Mouse (Mus musculus) erythroblast, adult 5-6 weeks (primary cell): ENCODE data around the gene Ccdc39. TPM values are rescaled to one million over a fixed set of nuclear protein-coding genes. Genes with fewer than 3 reads are reported as not detected.

Source experiments
- ATAC-seq: replicated peaks from 2 replicates; pipeline ENCODE4 v1.8.0; 2016; ENCODE audit warnings: moderate number of reproducible peaks, mild to moderate bottlenecking, moderate TSS enrichment, inconsistent platforms; ENCODE audit not compliant: poor library complexity, low FRiP score, severe bottlenecking
- total RNA-seq, 2 experiments: library from RNA; stranded (forward) in 1 of 2; stranded (reverse) in 1 of 2; fragments of 150-400 nt in 1 of 2; fragments of 200-764, 138-1000 nt in 1 of 2; gene quantifications; 2 replicates each; pipeline versions ENCODE4 v1.2.3 to v1.2.4; 2015 to 2017; ENCODE audit warnings: low replicate concordance in 2 of 2

Ccdc39 gene
- total RNA-seq (2015; ENCODE audit: low replicate concordance), result not detected in 2 replicates
- 0.17 TPM in 1 of 2 replicates, not detected in the other for total RNA-seq (2017; ENCODE audit: low replicate concordance)

DNA sequence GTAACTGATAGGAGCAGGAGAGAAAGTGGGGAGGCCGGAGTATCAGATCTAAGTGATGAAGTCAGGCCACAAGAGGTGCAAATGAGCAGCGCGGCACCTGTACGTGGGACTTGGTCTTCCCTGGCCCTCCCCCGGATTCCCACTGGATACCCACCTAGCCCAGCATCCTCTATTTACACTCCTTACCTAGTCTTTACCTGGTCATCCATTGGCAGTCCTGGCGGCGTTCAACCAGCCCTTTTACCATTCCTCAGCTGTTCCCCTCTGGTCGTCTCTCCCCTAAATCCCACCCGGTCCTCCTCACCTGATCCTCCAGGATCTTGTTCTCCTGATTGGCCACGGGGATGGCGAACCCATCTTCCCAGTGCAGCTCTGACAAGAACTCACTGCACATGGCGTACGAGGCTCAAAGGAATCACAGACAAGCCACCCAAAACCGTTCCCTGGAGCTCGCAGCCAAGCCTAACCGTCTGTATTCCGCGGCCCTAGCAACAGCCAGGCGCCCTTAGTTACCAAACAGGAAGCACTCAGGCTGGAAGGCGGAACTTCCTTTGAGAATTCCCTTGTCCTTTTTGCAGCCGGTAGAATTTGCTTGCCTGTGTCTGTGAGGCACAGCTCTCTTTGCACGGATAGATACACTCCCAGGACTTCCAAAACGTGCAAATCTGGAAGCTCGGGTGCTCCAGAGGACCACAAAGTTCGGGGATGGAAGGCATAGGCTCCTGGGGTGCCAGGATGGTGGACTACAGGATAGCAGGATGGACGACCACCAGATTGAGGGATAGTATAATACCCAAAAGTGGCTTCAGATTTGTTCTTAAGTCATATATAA is at the start of gene Ccdc39:
Ccdc39 (minus strand) TSS at position 510 of the 832 bp plus-strand sequence.
- 0 out of 2 replicates have a peak, but pooled peaks have one; percentile 49 for ATAC-seq

DNA sequence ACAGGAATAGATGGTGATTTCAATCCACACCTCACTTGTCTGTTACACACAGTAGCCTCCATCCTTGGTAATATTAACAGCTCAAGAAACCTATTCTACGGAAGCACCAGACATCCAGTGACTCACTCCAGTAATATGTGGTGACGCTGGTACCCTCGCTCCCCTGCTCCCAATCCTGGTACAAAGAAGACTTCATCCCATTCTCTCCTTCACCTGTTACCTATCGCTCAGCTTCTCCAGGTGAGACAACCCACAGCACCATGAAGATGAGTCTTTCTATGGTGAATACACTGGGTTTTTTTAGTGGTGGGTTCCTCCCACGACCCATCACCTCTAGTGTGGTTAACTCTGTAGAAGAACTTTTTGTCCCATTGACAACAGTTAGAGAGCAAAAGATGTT is 49.3 kb upstream of the Ccdc39 start:
- no peak for ATAC-seq

DNA sequence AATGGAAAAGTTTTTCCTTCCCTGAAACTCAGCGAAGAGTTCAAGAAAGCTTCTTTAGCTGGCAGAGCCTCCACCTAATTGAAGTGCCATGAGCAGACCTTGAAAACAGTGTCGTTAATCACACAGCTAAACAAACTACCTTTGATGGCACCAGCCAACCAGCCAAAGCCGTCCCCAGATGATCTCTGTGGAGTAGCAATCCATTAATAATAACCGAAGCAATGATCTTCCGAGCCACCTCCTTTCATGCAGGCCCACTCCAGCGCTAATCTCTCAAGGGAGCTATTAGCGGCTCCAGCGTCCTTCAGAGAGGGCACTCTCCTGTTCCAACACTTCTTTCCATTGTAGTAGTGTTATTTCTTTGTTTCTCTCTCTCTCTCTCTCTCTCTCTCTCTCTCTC is 43.3 kb upstream of the Ccdc39 start:
- ATAC-seq, result no peak

DNA sequence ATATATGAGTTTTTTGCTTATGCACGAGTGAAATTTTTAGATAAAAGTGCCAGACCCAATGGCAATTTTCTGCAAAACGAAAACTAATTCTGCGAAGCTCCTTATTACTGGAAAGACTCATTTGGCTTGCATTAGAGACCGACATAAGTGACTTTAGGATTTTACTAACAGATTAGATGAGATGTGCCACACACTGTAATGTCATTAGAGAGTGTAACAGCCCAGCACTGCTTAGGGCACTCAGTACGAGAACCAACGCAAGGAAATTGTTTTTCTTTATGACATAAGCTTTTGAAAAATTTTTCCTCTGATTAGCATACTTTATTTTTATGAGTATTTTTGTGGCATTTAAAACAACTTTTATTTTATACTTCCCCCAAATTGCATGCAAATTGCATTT is 39.0 kb upstream of the Ccdc39 start:
- no peak for ATAC-seq

DNA sequence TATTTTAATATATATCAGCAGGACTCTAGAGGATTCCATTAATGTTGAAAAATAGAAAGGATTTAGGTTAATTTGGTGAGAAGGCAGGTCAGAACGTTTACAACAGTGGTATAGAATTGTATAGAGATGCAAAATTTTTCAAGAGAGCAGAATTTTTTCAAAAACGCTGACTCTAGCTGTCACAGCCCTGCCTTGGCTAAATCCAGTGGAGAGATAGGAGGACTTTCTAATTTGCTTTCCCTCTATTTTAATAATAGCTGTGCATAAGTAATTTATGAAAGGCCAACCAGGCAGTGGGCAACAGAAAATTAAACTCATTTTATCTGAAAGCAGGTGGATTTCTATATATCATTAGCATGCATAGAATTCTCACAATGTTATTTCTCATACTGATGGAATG is 38.6 kb upstream of the Ccdc39 start:
- ATAC-seq, result no peak

DNA sequence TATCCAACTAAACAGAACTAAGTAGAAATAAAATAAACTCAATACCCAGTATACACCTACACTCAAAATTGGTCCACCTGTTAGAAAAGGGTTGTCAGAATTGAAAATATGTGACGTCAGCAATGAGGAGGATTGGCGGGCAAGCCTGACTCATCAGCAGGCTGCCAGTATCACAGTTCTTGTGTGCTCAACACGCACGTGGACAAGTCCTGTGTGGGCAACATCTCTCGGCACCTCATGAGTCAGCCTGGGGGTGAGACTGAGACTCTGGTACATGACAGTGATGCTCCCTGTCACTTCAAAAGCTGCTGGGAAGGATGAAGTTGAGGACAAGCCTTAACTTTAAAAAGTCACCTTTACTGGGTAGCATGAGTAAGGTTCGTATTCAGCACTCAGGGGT is 34.6 kb upstream of the Ccdc39 start:
- ATAC-seq, result no peak

DNA sequence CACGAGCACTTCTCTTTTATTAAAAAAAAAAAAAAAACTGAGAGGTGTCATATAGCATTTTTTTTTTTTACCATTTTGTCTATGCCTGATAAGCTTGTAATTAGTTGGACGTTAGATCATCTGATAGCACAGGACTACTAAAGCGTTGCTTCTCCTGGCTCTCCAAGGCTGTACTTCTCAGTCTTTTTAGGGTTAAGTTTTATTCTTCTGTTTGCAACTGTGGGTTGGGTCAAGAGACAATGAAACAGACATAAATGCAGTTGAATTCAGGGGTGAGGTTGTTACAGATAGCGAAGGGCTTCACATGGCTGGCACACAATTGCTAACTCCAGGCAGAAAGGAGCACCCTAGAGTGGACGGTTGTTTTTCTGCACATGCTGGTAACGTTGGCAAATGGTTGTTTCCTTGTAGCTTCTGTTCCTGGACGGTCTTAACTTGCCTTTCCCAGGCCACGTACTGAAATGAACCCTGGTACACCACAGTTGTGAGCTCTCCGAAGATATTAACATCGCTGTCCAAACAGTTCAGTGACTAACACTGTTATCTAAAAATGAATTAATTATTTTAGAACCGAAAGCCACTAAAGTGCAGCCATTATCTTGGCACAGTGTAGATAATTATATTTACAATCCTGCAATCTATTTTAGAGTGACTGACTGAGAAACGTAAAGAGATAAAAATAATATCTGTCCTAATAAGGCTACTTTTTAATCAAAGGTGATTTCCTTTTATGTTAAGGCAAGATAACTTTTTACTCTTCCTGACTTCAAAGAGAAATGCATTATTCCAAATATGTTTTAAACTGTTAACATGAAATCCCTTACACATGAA is 30.6 kb upstream of the Ccdc39 start:
- no peak for ATAC-seq

DNA sequence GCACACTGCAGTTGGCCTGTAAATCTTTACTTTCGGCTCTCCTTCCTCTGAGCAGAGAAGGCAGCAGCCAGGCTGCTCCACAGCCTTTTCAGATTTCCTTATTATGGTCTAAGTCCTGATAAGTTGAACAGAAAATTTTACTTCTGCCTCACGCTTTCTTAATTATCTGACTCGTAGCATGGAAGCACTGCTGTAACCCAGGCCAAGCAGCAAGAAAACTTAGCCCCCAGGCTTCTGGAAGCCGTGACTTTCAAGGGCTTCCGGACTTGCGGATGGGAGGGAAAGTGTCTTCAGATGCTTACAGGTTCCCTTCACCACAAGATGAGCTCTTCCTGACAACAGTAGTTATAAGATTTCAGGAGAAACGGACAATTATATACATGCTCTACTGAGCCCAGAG is 29.7 kb upstream of the Ccdc39 start:
- no peak for ATAC-seq

DNA sequence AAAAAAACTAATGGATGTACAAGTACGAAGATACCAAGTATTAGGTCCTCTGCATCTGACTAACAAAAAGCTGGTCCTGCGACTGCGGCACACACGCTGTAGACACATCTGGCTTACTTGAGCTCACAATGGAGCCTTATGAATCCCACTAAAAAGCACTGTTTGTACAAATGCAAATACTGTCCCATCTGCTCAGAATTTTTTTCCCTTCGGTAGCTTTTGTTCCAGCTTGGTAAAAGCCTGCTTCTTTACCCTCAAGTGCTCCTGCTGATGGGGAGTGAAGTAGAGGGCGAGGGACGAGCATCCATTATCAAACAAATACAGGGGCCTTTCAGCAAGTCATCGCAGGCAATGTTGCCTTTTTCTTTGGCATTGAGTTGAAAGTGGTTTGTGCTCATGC is 29.3 kb upstream of the Ccdc39 start:
- no peak for ATAC-seq

DNA sequence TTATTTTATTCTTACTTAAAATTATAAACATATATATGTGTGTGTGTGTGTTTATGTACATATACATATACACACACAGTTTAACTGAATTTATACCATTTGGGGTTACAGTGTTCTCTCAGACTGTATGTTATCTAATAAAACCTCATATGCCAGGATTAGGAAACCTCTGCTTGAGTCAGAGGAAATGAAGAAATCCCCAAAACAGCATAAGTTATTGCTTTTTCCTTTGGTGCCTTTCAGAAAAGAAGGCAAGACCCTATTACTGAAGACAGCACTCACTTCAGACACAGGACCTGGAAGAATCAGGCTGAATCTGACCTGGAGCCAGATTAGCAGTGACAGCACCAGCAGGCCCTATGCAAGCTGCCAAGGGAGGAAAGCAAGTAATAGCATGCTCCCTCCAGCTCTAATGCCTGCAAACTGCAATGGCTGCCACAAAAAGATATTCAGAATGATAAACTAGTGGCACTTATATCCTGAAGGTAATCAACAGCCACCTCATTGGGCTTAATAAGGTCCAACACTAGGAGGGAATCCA is 20.0 kb upstream of the Ccdc39 start:
- no peak for ATAC-seq

DNA sequence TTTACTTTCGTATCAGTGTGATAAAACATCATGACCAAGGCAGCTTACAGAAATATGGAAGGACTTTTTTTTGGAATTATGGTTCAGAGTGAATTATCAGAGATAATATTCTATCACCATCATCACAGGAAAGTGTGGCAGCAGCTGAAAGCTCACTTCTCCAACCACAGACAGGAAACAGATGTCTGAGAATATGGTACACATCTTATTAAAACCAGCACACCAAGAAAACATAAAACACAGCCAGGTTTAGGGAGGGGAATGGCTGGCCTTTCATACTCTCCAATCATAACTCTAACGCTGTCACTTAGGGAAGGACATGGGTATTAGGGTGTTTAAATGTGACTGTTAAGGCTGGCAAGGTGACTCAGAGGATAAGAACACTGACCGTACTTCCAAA is 14.8 kb upstream of the Ccdc39 start:
- ATAC-seq, result no peak

DNA sequence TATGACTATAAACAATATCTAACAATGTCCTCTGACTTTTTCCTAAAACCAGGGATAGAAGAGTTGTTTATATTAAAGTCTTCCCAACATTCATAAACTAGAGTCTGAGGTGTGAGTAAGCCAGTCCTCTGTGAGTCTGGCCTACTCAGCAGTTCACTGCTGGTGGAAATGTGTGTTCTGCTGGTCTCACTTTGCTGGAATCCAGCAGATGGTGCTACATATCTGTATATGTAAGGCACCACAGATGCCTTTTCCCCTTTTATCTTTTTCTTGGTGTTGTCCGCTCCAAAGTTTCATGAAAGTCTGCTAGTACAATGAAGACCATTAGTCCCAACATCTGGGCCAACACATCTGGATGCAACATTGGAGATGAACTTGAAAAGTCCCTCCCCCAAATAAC is 9.0 kb upstream of the Ccdc39 start:
- no peak for ATAC-seq

DNA sequence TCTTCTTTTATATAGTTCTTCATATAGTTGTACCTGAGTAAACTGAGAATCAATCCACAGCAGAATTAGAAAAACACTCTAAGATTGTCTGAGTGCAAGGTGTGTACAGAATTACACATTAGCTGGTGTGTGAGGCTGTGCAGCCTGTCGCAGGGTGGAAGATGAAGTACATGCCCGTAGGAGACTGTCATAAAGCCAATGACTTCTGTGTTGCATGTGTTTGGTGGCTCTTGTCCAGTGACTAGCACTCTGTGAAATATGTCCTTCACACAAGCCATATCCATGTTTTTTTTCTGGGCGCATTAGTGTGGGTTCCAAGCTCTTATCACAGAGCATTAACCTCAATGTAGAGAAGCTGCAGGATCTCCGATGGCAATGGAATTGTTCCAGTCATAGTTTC is 6.7 kb upstream of the Ccdc39 start:
- no peak for ATAC-seq

DNA sequence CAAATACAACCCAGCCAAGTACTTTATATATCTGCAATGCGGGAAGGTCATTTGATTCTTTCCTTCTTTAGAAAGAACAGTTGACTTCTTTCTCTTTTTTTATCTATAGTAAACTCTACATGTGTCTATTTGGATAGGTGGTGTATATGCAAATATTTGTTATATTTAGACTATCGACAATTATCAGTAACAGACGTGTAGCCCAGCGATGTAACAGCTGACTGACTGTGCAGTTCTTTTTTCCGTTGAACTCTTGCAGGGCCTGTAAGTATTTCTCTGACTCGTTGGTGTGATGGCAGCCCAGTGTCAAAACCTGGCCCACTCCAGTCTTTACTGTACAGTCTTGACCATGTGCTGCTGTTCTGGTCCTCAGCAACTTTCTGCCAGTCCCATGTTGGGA is 2.5 kb upstream of the Ccdc39 start:
- no peak for ATAC-seq

DNA sequence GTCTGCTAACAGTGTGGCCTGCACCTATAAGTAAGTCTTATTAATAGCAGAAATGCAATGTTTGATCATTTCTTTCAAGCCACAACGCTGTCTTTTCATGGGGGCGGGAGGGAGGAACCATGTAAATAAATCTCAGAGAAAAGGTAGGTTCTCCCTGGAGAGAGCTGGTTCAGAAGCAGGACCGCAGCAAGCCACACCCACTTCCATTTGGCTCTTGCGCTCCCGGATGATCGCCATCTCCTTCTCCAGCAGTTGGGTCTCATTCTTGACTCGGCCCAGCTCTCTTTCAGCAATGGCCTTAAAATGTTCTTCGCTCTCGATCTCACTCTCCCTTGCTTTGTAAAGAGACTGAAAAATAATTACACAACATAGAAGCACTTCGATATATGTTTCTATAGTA is 5.2 kb downstream of the Ccdc39 start:
- ATAC-seq, result no peak

DNA sequence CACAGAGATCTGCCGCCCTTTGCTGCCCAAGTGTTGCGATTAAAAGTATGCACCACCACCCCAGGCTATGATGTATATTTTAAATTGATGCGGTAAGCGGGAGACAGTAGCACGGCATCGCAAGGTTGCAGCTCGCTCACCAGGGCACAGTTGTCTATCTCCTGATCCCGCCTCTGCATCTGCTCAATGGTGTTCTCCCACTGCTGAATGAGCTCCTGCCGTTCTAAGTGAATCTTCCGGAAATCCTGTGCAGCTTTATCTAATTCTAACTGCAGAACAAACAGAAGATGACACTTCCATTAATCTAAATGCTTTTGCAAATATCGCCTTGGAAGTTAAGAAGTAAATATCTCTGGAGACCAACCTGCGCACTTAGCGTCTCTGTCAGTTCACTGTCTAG is 7.5 kb downstream of the Ccdc39 start:
- ATAC-seq, result no peak

DNA sequence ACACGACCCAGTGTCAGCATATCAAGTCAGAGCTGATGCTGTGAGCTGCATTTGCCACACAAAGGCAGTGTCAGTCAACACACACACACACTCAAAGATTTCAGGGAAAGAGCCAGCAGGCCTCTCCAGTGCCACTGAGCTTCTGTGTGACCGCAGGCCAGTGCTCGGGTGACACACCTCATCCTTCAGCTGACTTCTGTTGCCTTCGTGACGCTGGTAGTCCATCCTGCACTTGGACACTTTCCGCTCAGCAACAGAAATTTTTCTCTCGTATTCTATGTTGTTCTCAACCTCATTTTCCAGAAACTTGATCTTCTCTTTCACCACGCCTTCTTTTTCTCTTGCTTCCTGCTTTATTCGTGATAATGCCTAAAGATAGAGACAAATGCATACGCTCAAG is 11.8 kb downstream of the Ccdc39 start:
- no peak for ATAC-seq

DNA sequence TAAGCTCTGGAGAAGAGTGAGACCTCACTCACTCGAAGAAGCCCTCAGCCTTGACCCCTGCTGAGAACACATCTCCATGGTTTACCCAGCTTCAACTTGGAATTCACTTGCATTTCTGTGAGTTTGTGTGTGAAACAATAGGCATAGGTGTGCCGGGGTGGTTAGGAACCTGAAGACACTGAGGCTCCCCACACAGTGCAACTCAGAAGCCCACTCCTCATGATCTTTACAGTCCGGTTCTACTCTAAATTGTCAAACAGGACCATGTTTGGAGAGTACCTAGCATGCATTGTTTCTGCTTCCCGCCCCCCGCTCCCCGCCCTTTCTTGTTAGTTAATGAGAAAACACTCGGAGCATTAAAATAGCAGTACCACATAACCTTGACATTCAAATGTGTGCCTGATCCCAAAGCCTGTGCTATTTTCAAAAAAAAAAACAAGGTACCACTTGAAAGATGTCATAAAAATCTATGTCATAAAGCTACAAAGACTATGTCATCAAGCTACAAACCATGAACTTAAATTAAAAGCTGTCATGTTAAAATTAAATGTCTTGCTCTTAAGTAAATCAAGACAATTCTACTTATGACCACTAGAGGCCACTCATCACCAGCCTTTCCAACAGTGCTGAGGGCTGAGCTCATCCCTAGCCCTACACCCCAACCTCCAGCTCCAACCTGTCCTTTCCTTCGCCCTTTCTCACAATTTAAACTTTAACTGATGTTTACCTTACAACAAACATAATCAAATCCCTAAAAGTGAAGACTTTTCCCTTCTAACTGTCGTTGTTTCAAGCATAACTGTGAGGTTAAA is 19.8 kb downstream of the Ccdc39 start:
- peak; percentile 85 for ATAC-seq

DNA sequence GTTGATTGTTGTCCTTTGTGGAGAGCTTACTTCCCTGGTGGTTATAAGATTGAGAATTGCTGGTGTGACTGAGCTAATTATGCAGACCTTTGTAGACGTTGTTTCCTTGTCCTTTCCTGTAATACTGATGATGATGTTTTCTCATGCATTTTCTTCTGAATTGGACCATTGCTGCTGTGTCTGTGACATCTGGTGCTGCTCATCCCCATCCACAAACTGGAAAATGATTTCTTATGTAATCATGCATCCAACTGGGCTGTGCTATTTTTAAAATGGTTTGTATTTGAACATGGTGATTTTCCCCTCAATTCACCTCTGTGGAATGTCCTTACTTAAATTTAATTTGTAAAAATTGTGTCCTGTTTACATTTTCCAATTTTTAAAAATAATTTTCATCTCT is 37.0 kb downstream of the Ccdc39 start:
- ATAC-seq, result no peak

DNA sequence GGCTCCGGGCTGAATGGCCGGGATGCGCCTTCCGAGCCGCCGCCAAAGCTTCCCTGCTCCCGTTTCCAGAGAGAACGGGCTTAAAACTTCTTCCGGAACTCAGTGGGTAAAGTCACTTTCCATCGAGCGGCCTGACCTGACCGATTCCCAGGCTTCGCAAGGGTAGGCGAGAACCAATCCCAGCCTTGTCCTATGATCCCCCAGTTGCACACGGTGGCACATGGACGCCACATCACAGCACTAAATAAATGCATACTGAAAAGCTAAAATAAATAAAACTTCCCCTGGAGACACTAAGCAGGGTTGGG is 43.6 kb downstream of the Ccdc39 start:
- ATAC-seq, result no peak
